Mouse (Mus musculus) liver (tissue): ENCODE results near the gene Atn1.
"Not testable (repeated sequence)": the region's sequence is repeated elsewhere in the genome, so short reads cannot be mapped to it uniquely, and the experiment has no call there.

Experiments
- DNase-seq: peaks from one replicate; pipeline ENCODE4 v3.0.0-alpha.2; 2020; ENCODE audit warnings: mixed read lengths

The Atn1 gene

GRCm38 (mm10) chr6:124755831-124756595, at the start of gene Atn1, which contains the start of gene Gm45234:
TSS of gene Atn1 (minus strand) at chr6:124756524.
TSS of gene Gm45234 (minus strand) at chr6:124756021.
- DNase-seq = peak; percentile 68

GRCm38 (mm10) chr6:124805341-124806321, 49.3 kb upstream of the Atn1 start:
- DNase-seq = peak; percentile 98

GRCm38 (mm10) chr6:124804341-124804740, 48.0 kb upstream of the Atn1 start:
- DNase-seq = no peak

GRCm38 (mm10) chr6:124803691-124804090, 47.4 kb upstream of the Atn1 start:
- DNase-seq = not testable (repeated sequence)

- DNase-seq = no peak
Observed at GRCm38 (mm10) chr6:124803061-124803460, 46.7 kb upstream of the Atn1 start.

GRCm38 (mm10) chr6:124802400-124802799, 46.1 kb upstream of the Atn1 start:
- DNase-seq = peak; percentile 39

- DNase-seq = no peak
Observed at GRCm38 (mm10) chr6:124796200-124796599, 39.9 kb upstream of the Atn1 start.

GRCm38 (mm10) chr6:124795781-124796180, 39.5 kb upstream of the Atn1 start:
- no peak for DNase-seq

- DNase-seq = no peak
Observed at GRCm38 (mm10) chr6:124791911-124792310, 35.6 kb upstream of the Atn1 start.

GRCm38 (mm10) chr6:124790121-124790520, 33.8 kb upstream of the Atn1 start:
- no peak for DNase-seq

- DNase-seq = no peak
Observed at GRCm38 (mm10) chr6:124789519-124789918, 33.2 kb upstream of the Atn1 start.

- no peak for DNase-seq
Observed at GRCm38 (mm10) chr6:124787722-124788121, 31.4 kb upstream of the Atn1 start.

- DNase-seq = no peak
Observed at GRCm38 (mm10) chr6:124786756-124787420, 30.6 kb upstream of the Atn1 start.

GRCm38 (mm10) chr6:124782436-124782835, 26.1 kb upstream of the Atn1 start:
- no peak for DNase-seq

GRCm38 (mm10) chr6:124780917-124781316, 24.6 kb upstream of the Atn1 start:
- no peak for DNase-seq

GRCm38 (mm10) chr6:124779984-124780416, 23.7 kb upstream of the Atn1 start:
- DNase-seq = no peak

- DNase-seq = no peak
Observed at GRCm38 (mm10) chr6:124779222-124779983, 23.1 kb upstream of the Atn1 start, which contains the start of gene Lrrc23. TSS of gene Lrrc23 (minus strand) at chr6:124779727.

GRCm38 (mm10) chr6:124770511-124770910, 14.2 kb upstream of the Atn1 start:
- no peak for DNase-seq

GRCm38 (mm10) chr6:124770013-124770412, 13.7 kb upstream of the Atn1 start:
- DNase-seq = no peak

- peak; percentile 50 for DNase-seq
Observed at GRCm38 (mm10) chr6:124769101-124769765, 12.9 kb upstream of the Atn1 start, which contains the start of gene Eno2. TSS of gene Eno2 (minus strand) at chr6:124769673.

GRCm38 (mm10) chr6:124768704-124769044, 12.3 kb upstream of the Atn1 start:
- no peak for DNase-seq
